Mouse (Mus musculus): Measurements from ENCODE around the gene Arhgef5.

DNA sequence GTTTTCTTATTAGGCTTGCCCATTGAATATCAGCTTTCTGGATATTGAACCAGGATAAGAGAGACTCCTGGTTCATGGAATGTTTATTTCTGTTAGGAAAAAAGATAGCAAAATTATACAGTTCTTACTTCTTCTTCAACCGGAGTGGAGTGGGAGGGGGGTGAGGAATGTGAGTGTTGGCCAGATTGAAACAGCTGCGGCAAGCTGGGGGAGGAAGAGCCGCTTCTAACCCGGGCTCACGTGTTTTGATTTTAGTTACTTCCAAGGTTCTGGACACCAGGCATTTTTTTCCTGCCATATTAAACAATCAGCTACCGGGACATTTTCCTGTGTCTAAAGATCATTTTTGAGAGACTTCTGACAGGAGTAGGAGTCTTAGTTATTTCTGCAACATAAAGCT, 44.7 kb downstream of the Arhgef5 start:
- no peak for TF ChIP-seq CHD2 (IDR thresholded peaks at IDR 0.05; ENCODE audit: low read depth, low read length)
- no peak for TF ChIP-seq ZC3H11A (IDR thresholded peaks at IDR 0.05; ENCODE audit: borderline replicate concordance, low read depth, low read length)
- TF ChIP-seq MAFK (IDR thresholded peaks at IDR 0.05; ENCODE audit: insufficient read depth, low read depth, low read length) = no peak
